Mouse (Mus musculus) heart, embryonic 12.5 days (tissue): ENCODE results near the gene Gabarap. TPM values are rescaled to one million over a fixed set of nuclear protein-coding genes. Genes with fewer than 3 reads are reported as not detected.
A peak's percentile ranks its signal among the peaks of the same experiment; 100 is the strongest.
"Not testable (repeated sequence)": the region's sequence is repeated elsewhere in the genome, so short reads cannot be mapped to it uniquely, and the experiment has no call there.

Experiments used
- ATAC-seq: fragments of 200-750 bp; cut with Nextera tagmentation; 2 replicates; pipeline ENCODE4 v1.8.0; 2017; ENCODE audit warnings: moderate TSS enrichment, moderate library complexity; ENCODE audit not compliant: insufficient number of reproducible peaks, low FRiP score
- H3K27ac ChIP-seq: fragments of 300-500 bp; sonication (generic); 2 replicates; pipeline ENCODE4 v1.5.1; 2016; ENCODE audit warnings: mild to moderate bottlenecking, moderate library complexity; ENCODE audit not compliant: poor library complexity, severe bottlenecking
- H3K27me3 ChIP-seq: fragments of 300-500 bp; sonication (generic); replicated peaks from 2 replicates; pipeline ENCODE4 v1.6.1; 2016; ENCODE audit warnings: mild to moderate bottlenecking, moderate library complexity
- H3K36me3 ChIP-seq: fragments of 300-500 bp; sonication (generic); 2 replicates; pipeline ENCODE4 v1.6.1; 2016; ENCODE audit warnings: mild to moderate bottlenecking, moderate library complexity
- H3K4me1 ChIP-seq: fragments of 300-500 bp; sonication (generic); replicated peaks from 2 replicates; pipeline ENCODE4 v1.6.1; 2016; ENCODE audit warnings: mild to moderate bottlenecking
- H3K4me2 ChIP-seq: fragments of 300-500 bp; sonication (generic); 2 replicates; pipeline ENCODE4 v1.6.1; 2016; ENCODE audit warnings: mild to moderate bottlenecking, moderate library complexity
- H3K4me3 ChIP-seq: fragments of 300-500 bp; sonication (generic); 2 replicates; pipeline ENCODE4 v1.5.1; 2016; ENCODE audit warnings: mild to moderate bottlenecking
- H3K9ac ChIP-seq: fragments of 300-500 bp; sonication (generic); 2 replicates; pipeline ENCODE4 v1.6.1; 2016; ENCODE audit warnings: mild to moderate bottlenecking, moderate library complexity
- H3K9me3 ChIP-seq: fragments of 300-500 bp; sonication (generic); replicated peaks from 2 replicates; pipeline ENCODE4 v1.6.1; 2016; ENCODE audit warnings: mild to moderate bottlenecking, moderate library complexity
- WGBS: fragments of 180-500 bp; shearing (Covaris S2); methylation state at CpG from one replicate; pipeline ENCODE4 v1.1.7; 2016; 5-methylcytosine and 5-hydroxymethylcytosine counted together
- polyA plus RNA-seq: library from polyadenylated mRNA; unstranded; fragments of >200 nt; fragmentation: Nextera tagmentation; extraction: Ambion mirVana; gene quantifications from 2 replicates; pipeline ENCODE4 v1.2.1, GENCODE M21; 2016

The Gabarap gene
- polyA plus RNA-seq, 1 experiment from 2014 or later, result 445 TPM

- not testable (repeated sequence) for H3K9ac ChIP-seq, H3K27me3 ChIP-seq, H3K4me3 ChIP-seq, H3K4me2 ChIP-seq, H3K27ac ChIP-seq, ATAC-seq, H3K9me3 ChIP-seq, H3K4me1 ChIP-seq, H3K36me3 ChIP-seq
- WGBS, result 65% methylated on average over 4 of the region's 4 CpGs
These were observed 35.3 kb upstream of the Gabarap start for GRCm38 (mm10) chr11:69955618-69956017.

GRCm38 (mm10) chr11:69956218-69956617 lies 34.7 kb upstream of the Gabarap start:
- H3K9me3 ChIP-seq, result no peaks in the 10 kb centered on the region
- ATAC-seq, result no peak
- no peak overlapping the region for H3K9ac ChIP-seq
- no peak overlapping the region for H3K27ac ChIP-seq
- H3K4me1 ChIP-seq, result peaks cover 9% of the 10 kb centered on the region; the same call in 1 of the 2 replicates
- no peak overlapping the region for H3K4me2 ChIP-seq
- no peaks in the 10 kb centered on the region for H3K36me3 ChIP-seq
- WGBS, result 61% methylated on average over 1 of the region's 1 CpGs
- H3K27me3 ChIP-seq, result peaks cover 9% of the 10 kb centered on the region
- no peak overlapping the region for H3K4me3 ChIP-seq

DNA sequence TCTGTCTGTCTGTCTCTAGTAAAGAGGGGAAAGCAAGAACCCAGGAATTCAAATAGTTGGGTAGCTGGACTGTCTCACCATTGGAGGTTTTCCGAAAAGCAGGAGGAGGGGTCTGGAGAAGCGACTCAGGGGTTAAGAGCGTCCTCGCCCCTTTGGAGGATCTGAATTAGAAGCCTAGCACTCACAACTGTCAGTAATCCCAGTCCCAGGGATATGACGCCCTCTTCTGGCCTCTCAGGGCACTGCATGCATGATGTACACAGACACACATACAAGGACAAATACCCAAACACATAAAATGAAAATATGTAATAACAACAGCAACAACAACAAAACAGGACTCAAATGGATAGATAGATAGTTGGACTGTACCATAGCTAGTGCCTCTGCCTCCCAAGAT lies 30.3 kb upstream of the Gabarap start:
- no peak overlapping the region for H3K4me2 ChIP-seq
- H3K4me1 ChIP-seq, result peaks cover 4% of the 10 kb centered on the region
- peaks cover 50% of the 10 kb centered on the region for H3K27me3 ChIP-seq
- H3K9ac ChIP-seq, result no peak overlapping the region
- no peaks in the 10 kb centered on the region for H3K36me3 ChIP-seq
- 27% methylated on average over 5 of the region's 5 CpGs for WGBS
- no peaks in the 10 kb centered on the region for H3K9me3 ChIP-seq
- no peak overlapping the region for H3K4me3 ChIP-seq
- no peak for ATAC-seq
- no peak overlapping the region for H3K27ac ChIP-seq

- H3K4me1 ChIP-seq, result peaks cover 16% of the 10 kb centered on the region
- no peak overlapping the region for H3K27ac ChIP-seq
- H3K27me3 ChIP-seq, result peaks cover 59% of the 10 kb centered on the region
- WGBS, result 43% methylated on average over 5 of the region's 5 CpGs
- H3K4me2 ChIP-seq, result no peak overlapping the region
- no peak overlapping the region for H3K4me3 ChIP-seq
- ATAC-seq, result no peak
- no peaks in the 10 kb centered on the region for H3K36me3 ChIP-seq
- no peaks in the 10 kb centered on the region for H3K9me3 ChIP-seq
- no peak overlapping the region for H3K9ac ChIP-seq
These were observed 29.1 kb upstream of the Gabarap start for GRCm38 (mm10) chr11:69961841-69962240.

DNA sequence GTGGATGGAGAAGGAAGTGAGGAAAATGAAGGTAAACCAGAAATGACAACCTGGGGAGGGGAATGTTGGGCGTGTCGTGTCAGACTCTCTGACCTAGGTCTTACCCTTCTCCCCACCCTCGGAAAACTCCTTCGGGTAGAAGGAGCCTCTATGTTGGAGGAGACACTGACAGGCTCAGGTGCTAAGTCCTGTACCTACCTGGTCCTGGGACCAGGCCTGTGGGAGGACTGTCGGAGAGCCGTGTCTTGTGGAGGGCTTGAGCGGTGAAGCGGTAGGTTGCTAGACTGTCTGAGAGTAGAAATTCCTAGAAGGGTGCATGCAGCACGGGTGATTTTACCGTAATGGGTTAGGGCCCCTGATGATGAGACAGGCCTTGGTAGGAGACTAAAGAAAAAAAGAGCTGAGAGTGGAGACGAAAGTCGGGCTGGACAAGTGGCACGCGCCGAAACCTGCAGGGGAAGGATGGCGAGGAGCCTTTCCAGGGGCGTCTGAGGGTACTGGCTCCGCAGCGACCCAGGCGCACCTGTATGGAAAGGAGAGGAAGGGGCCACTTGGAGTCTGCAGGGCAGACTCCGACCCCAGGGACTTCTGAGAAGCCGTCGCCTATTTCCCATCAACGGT lies 26.2 kb upstream of the Gabarap start, which contains the start of gene Cldn7:
TSS of gene Cldn7 (plus strand) at position 130 of the 621 bp plus-strand sequence.
- H3K9me3 ChIP-seq, result no peaks in the 10 kb centered on the region
- peak within 1 kb of the TSS; percentile 76 for H3K4me2 ChIP-seq
- WGBS, result 10% methylated on average over 24 of the region's 24 CpGs
- H3K4me3 ChIP-seq, result peak within 1 kb of the TSS; percentile 49
- no peak within 1 kb of the TSS for H3K27ac ChIP-seq
- peaks cover 68% of the 10 kb centered on the region for H3K27me3 ChIP-seq
- H3K9ac ChIP-seq, result no peak within 1 kb of the TSS
- peaks cover 18% of the 10 kb centered on the region for H3K4me1 ChIP-seq
- ATAC-seq, result no peak
- H3K36me3 ChIP-seq, result peaks cover 21% of the 10 kb centered on the region

DNA sequence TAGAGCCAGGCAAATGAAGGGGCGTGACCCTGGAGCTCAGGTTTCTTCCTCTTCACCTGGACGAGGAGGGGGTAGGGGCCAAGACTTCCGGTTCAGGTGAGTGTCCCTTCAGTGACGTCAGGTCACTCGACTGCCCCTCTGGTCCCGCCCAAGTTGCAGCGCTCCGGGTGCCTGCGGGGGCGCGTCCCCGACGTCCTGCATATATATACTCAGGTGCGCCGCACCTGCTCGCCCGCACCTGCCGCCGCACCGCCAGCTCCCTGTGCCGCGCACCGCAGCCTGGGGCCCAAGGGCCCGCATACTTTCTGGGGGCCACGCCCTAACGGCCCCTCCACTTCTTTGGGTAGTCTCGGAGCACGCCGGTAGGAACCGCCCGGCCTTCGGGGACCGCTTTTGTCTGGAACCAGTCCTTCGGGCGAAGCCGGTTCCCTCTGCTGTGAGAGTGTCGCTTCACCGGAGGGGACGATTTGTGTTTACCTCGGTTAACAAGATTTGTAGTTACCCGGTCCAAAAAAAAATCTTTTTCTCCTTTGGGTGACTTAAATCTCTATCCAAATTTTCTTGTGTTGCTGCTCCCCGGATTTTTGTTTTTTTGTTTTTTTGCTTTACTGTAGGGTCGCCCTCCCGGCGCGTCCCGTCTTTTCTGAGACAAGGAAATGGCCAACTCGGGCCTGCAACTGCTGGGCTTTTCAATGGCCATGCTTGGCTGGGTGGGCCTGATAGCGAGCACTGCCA lies 25.5 kb upstream of the Gabarap start:
- ATAC-seq, result no peak
- Histone ChIP-seq H3K27ac (no peak overlapping the region), H3K9ac (peak overlapping the region; percentile 64; the same call in 1 of the 2 replicates)

DNA sequence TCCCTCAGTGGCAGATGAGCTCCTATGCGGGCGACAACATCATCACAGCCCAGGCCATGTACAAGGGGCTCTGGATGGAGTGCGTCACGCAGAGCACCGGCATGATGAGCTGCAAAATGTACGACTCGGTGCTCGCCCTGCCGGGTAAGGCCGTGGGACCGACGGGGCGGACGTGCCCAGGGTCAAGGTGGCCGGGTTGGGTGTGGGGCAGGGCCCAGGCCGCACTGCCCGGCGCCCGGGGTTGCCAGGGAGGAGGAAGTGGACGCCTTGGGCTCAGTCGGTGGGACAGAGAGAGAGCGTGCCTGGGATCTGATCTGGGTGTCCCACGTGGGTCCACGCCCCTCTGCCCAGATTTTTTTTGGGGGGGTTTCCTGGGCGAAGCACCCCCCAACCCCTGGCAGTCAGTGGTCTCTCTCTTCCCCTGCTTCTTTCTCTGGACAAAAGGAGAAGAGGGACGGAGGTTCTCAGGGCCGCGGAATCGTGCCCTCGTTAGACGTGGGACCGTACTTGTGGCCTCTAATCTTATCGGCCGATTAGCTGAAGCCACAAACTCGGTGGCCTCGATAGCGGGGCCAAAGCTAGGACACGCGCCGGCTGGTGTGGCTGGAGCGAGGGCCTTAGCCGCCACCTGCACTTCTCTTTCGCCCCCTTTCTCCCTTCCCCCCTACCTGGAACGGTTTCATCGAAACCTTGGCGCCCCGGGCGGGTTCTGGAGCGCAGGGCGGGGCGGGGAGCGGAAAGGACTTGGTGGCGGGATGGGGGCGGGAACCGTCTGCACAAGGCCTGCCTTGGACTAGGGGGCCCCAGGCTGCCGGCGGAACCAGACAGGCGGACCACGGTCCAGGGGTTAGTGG lies 24.7 kb upstream of the Gabarap start:
- peak overlapping the region; percentile 49 for H3K4me3 ChIP-seq
- H3K27me3 ChIP-seq, result peaks cover 68% of the 10 kb centered on the region
- H3K9ac ChIP-seq, result peak overlapping the region; percentile 64
- peak overlapping the region; percentile 76 for H3K4me2 ChIP-seq
- H3K27ac ChIP-seq, result no peak overlapping the region
- peaks cover 18% of the 10 kb centered on the region for H3K4me1 ChIP-seq
- WGBS, result 1% methylated on average over 59 of the region's 59 CpGs
- ATAC-seq, result peak; percentile 58; the same call in 1 of the 2 replicates
- H3K9me3 ChIP-seq, result no peaks in the 10 kb centered on the region
- peaks cover 31% of the 10 kb centered on the region for H3K36me3 ChIP-seq

More for the DNA sequence above, 25.5 kb upstream of the Gabarap start:
- Histone ChIP-seq H3K4me3 (peak overlapping the region; percentile 49), H3K27me3 (peaks cover 68% of the 10 kb centered on the region), H3K4me1 (peaks cover 18% of the 10 kb centered on the region), H3K9me3 (no peaks in the 10 kb centered on the region), H3K36me3 (peaks cover 27% of the 10 kb centered on the region), H3K4me2 (peak overlapping the region; percentile 76)
- WGBS, result 3% methylated on average over 49 of the region's 49 CpGs

- no peaks in the 10 kb centered on the region for H3K9me3 ChIP-seq
- peak overlapping the region; percentile 49 for H3K4me3 ChIP-seq
- peaks cover 36% of the 10 kb centered on the region for H3K36me3 ChIP-seq
- peak overlapping the region; percentile 64 for H3K9ac ChIP-seq
- no peak for ATAC-seq
- H3K4me2 ChIP-seq, result peak overlapping the region; percentile 76
- peaks cover 18% of the 10 kb centered on the region for H3K4me1 ChIP-seq
- H3K27ac ChIP-seq, result no peak overlapping the region
- WGBS, result 34% methylated on average over 17 of the region's 17 CpGs
- H3K27me3 ChIP-seq, result peaks cover 61% of the 10 kb centered on the region
These were observed 24.0 kb upstream of the Gabarap start for GRCm38 (mm10) chr11:69966860-69967517.

GRCm38 (mm10) chr11:69968793-69969192 lies 22.1 kb upstream of the Gabarap start:
- peaks cover 53% of the 10 kb centered on the region for H3K36me3 ChIP-seq
- peaks cover 44% of the 10 kb centered on the region for H3K27me3 ChIP-seq
- H3K27ac ChIP-seq, result no peak overlapping the region
- ATAC-seq, result no peak
- no peak overlapping the region for H3K4me2 ChIP-seq
- no peak overlapping the region for H3K4me3 ChIP-seq
- 80% methylated on average over 4 of the region's 4 CpGs for WGBS
- H3K9me3 ChIP-seq, result no peaks in the 10 kb centered on the region
- peaks cover 18% of the 10 kb centered on the region for H3K4me1 ChIP-seq
- H3K9ac ChIP-seq, result no peak overlapping the region

- Histone ChIP-seq H3K9ac (no peak overlapping the region), H3K4me3 (no peak overlapping the region), H3K4me2 (no peak overlapping the region), H3K27ac (no peak overlapping the region), H3K9me3 (no peaks in the 10 kb centered on the region), H3K27me3 (peaks cover 30% of the 10 kb centered on the region), H3K36me3 (peaks cover 67% of the 10 kb centered on the region), H3K4me1 (peaks cover 17% of the 10 kb centered on the region)
- ATAC-seq, result no peak
- 83% methylated on average over 6 of the region's 6 CpGs for WGBS
These were observed 20.7 kb upstream of the Gabarap start for GRCm38 (mm10) chr11:69970222-69970621.
